Mouse (Mus musculus) megakaryocyte progenitor cell, adult 5-6 weeks (primary cell): ENCODE measurements around the gene Kri1. TPM values are rescaled to one million over a fixed set of nuclear protein-coding genes. Genes with fewer than 3 reads are reported as not detected.
"Not testable (repeated sequence)": the region's sequence is repeated elsewhere in the genome, so short reads cannot be mapped to it uniquely, and the experiment has no call there.

Experiments
- ATAC-seq: replicated peaks from 2 replicates; pipeline ENCODE4 v1.8.0; 2016; ENCODE audit warnings: mild to moderate bottlenecking, moderate TSS enrichment, inconsistent platforms; ENCODE audit not compliant: poor library complexity
- total RNA-seq, 2 experiments: library from RNA; stranded (forward) in 1 of 2; stranded (reverse) in 1 of 2; fragments of 157-497, 149-512 nt in 1 of 2; fragments of 200-1000 nt in 1 of 2; gene quantifications; 2 replicates each; pipeline versions ENCODE4 v1.2.3 to v1.2.4; 2015 to 2017

The Kri1 gene
- total RNA-seq, 2 experiments from 2014 or later = 38.8 to 83.1 TPM

DNA sequence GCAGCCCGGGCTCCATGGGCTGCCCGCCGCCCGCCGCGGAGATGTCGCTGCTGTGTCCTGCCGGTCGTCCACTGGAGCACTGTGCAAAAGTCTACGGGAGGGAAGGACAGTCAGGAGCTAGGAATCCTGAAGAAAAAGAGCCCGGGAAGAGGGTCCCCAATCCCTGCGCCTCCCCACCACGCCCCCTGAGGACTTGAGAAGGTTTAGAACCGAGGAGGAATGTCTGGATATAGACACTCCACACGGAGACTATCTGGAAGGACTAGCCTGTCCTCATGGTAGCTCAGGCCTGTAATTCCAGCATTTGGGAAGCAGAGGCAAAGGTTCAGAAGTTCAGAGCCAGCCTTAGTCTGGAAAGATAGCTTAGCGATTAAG is 42.7 kb downstream of the Kri1 start:
- no peak for ATAC-seq

DNA sequence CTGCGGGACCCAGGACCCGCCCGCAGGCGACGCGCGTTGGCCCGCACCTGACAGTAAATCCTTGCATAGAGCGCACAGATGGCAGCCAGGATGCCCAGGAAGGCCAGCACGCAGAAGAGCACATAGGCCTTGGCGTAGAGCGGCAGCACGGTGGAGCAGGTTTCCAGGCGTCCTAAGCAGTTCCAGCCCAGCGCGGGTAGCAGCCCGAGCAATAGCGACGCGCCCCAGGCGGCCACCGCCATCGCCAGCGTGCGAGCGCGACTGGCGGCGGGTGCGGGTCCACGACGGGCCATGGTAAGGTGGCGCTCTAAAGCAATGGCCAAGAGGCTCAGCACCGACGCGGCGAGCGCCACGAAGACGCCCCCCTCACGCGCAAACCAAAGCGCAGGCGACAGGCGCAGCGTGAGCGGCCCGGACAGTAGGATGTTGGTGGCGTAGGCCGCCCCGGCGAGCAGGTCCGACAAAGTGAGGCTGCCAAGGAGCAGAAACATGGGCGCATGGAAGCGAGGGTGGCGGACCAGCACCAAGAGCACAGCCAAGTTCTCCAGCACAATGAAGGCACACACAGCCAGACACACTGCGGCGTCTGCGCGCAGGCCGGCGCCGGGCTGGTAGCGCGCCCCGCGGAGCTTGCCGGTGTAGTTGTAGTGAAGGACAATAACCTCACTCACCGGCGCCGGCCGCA is 43.2 kb downstream of the Kri1 start:
- 0 out of 2 replicates have a peak, but pooled peaks have one; percentile 9 for ATAC-seq

DNA sequence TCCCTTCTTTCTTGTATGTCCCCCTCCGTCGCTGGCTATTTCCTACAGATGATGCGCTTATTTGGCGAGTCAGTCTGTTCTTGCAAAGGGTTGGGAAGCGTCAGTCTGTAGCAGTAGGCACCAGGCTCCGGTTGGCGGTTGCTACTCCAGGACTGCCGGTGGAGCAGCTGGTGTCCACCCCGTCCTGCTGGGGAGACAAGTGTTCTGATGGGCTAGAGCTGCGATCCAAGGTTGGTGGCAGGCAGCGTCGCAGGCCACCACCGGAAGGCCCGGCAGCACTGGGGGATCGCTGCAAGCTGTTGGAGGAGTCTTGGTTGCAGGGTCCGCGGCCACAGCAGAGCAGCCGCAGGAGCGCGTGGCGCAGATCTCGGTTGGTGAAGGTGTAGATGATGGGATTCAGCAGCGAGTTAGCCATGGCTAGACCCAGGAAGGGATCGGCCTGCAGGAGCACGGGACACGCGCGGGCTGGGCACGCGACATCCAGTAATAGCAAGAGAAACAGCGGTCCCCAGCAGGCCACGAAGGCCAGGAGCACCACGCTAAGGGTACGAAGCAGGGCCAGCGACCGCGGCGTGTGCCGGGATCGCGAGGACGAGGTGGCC is 43.8 kb downstream of the Kri1 start:
- ATAC-seq = no peak

DNA sequence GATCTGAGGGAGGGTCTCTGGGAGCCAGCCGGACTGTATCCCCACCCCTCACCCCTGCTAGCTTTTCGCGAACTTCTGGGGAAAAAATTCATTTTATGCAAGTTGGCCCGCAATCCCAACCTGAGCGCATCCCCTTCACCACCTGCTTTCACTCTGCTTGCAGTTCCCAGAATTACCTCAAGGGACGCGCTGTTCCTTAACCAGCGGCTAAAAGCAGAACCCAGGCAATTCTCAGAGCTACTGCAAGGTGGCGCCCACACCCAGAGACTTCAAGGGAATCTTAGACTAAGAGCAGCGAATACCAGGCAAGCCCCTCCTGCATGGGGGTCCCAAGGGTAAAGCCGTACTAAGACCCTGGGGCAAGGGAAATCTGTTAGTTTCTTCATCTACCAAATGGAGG is 46.4 kb downstream of the Kri1 start:
- ATAC-seq = peak; percentile 70

DNA sequence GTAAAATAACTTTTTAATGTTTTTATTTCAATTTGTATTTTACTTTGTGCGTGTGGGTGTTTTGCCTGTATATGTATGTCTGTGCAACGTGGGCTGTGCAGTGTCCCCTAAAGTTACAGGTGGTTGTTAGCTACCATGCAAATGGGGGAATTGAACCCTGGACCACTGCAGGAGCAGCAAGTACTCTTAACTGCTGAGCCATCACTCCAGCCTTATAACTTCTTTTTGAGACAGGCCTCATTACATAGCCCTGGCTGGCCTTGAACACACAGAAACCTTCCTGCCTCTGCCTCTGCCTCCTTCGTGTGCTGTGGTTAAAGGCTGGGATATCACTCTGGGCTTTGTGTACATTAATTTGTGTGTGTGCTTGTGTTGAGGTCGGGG is 48.3 kb downstream of the Kri1 start:
- ATAC-seq = no peak

DNA sequence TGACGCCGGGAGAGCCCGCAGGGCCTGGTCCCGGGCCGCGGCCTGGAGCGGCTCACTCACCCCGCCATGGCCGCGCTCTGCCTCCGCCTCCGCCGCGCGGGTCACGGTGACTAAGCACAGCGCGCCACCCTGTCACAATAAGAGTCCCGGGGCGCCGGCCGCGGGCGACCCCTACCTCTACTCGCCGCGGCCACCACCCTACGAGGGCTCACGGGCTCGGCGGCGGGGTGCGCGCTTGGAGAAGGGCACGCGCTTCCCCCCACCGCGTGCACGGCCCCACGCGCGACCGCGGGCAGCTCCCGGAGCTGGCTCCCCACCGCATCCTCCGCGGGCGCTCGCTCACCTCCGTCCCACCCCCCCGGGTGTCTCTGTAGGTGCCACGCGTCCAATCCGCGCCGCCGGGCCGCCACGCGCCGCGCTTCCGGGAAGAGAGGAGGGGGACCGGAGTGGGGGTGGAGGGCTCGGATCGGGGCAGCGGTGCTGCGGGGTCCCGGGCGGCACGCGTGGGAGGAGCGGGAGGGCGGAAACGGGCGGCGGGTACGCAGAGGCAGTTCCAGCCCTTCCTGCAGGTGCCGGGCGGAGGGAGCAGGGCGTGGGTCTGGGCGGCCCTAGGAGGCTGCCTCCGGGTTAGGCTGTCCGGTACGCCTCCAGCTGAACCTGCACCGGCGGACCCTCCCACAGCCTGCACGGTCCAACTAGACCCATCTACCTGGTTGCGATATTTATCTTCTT is 48.9 kb downstream of the Kri1 start, which contains the start of gene Keap1:
Gene Keap1 (minus strand): TSS at position 629 of the 732 bp plus-strand sequence.
- ATAC-seq = peak; percentile 52

DNA sequence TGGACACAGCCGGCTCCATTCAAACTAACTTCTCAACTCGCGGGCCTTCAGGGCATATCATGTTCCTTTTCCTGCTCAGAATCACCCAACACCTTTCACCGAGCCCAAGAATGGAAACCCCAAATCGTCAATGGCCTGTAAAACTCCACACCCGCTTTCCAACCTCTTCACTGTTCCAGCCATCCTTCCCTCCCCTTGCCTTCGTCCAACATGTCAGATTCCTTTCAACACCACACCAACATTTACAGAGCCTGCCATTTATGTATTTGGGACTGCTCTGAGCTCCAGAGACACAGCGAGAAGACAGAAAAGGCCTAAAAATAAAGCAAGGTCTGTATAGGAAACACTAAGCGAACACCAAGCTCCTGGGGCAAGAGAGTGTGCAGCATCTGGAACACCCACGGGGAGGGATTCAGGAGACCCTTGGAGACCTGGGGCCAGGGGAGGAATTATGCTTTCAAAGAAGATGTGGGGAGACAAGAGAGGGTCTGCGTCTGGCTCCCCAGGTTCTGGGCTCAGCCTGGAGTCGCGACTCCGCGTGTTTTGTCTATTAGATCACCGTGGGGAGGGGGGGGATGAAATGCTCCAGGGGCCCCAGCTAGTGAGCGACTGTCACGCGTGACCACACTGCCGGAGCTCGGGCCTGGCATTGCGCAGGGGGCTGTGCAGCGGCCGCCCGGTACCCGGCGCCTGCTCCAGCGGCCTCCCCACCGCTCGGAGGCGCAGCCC is 49.6 kb downstream of the Kri1 start:
- ATAC-seq = no peak

DNA sequence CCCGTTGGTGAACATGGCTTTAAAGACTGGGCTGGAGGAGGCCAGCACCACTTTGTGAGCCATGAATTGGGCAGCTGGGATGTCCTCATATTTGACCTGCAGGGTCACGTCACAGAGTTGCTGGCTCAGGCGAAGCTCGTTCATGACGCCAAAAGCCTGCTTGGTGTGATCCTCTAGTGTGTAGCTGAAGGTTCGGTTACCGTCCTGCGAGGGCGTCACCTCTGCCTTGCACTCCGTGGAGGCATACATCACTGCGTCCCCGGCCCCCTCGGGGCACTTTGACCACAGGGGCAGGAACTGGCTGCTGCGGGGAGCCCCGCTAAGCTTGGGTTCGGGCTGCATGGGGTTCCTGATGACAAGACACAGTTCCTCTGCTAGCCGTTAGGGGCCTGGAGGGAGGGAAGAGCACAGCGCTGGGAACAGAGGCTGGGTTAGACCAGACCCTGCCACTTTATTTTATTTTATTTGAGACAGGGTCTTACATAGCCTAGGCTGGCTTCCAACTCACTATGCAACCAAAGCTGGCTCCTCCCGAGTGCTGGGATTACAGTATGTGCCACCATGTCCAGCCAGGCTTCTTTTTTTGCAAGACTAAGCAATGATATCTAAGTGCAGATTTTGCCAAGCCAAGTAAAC is 50.3 kb downstream of the Kri1 start:
- peak; percentile 66 for ATAC-seq

DNA sequence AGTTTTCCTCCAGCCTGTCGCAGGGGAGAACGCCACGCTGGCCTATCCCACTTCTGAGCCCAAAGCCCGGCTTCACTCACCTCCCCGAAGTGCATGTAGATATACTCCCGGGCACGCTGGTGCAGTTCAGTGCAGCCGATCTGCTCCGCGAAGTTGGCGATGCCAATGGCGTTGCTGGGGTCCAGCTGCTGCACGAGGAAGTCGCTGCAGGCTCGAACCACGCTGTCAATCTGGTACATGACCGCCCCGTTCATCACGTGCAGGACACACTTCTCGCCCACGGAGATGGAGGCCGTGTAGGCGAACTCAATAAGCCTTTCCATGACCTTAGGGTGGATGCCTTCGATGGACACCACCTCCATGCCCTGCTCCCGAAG is 50.8 kb downstream of the Kri1 start:
- ATAC-seq = no peak

DNA sequence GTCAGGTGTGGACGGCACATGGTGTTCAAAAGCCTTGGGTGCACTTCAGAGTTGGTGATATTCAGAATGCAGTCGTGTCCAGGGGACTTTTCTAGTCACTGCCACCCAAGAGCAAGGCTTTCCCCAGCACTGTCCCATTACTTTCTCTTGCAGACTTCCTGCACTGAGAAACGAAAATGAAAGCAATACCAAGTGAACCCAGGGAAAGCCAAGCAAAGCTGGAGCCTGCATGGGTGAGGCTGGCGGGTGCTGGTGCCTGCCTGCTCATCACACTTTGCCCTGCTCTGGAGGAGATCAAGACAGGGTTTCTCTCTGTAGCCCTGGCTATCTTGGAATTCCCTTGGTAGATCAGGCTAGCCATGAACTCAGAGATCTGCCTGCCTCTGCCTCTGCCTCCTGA is 52.4 kb downstream of the Kri1 start:
- 0 out of 2 replicates have a peak, but pooled peaks have one; percentile 10 for ATAC-seq

DNA sequence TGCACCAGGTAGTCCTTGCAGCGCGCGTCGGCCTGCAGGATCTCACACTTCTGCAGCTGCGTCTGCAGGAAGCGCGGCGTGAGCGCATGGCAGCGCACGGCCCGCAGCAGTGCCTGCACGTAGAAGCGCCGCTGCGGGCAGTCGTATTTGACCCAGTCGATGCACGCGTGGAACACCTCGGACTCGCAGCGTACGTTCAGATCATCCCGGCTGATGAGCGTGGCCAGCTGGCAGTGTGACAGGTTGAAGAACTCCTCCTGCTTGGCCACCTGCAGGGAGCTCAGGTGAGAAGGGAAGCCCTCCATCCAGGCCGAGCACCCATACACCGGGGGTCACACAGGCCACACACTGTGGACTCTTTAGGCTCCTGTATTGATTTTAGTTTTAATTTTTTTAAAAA is 54.0 kb downstream of the Kri1 start:
- no peak for ATAC-seq

DNA sequence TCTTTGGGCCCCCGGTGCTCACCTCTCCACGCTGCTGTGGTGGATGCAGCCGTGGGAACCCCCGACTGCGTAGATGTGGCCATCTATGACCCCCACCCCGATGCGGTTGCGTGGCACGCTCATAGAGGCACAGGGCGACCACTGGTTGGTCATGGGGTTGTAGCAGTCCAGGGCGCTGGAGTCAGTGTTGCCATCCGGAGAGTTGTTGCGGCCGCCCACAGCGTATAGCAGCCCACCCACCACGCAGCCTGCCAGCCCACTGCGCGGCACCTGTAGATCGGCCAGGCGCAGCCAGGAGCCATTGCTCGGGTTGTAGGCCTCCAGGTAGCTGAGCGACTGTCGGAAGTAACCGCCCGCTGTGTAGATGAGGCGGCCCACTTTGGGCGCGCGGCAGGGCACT is 54.4 kb downstream of the Kri1 start:
- no peak for ATAC-seq

DNA sequence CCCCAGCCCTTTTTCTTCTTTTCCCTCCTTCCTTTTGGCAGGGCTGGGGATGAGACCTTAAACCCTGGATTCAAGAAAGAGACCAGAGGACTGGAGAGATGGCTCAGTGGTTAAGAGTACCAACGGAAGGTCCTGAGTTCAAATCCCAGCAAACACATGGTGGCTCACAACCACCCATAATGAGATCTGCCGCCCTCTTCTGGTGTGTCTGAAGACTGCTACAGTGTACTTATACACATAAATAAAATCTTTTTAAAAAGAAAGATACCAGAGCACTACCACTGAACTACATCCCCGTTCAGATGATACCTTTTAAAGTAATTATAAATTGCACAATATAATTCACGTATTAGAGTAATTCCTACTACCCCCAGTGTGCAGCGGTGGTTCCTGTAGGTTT is 54.9 kb downstream of the Kri1 start:
- ATAC-seq = no peak

DNA sequence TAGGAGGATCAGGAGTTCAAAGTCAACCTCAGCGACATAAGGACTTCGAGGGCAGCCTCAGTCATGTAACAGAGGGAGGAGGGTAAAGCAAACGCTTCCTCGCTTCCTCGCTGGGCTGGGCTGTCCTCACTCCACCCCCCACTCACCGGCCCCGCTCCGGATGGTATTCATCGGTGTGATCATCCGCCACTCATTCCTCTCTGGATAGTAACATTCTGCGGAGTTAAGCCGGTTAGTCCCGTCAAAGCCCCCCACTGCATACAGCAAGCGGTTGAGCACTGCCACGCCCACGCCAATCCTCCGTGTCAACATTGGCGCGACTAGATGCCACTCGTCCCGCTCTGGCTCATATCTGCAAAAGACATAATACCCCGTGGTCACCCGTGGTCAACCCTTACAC is 56.2 kb downstream of the Kri1 start:
- no peak for ATAC-seq

DNA sequence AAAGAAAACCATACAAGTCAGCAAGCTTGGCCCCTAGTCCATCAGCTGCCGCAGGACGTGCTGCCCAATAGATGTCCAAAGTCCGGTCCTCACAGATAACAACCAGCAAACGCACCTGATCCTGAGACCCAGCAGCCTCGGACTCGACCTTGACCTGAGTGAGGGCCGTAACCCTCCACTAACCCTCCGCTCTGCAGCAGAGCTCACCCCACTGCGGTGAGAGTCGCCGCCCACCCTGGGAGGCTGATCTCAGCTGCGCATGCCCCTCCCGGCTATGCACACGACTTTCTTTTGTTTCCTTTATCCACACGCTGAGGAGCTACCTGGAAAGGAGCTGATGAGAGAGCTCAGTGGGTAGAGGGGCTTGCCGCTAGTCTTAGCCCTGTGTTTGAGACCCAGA is 60.4 kb downstream of the Kri1 start:
- ATAC-seq = peak; percentile 63

DNA sequence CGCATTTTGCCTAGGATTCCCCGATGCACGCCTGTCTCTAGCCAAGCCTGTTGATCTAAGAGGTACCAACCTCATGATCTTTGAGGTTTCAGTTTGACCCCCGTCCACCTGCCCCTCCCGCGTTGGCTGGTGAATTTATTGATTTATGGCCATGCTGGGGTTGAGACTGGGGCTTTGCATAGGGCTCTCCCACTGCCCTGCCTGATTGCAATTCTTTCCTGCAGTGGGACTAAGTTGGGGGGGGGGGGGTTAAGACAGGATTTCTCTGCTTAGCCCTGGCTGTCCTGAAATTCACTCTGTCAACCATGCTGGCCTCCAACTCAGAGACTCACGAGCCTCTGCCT is 62.4 kb downstream of the Kri1 start:
- no peak for ATAC-seq

DNA sequence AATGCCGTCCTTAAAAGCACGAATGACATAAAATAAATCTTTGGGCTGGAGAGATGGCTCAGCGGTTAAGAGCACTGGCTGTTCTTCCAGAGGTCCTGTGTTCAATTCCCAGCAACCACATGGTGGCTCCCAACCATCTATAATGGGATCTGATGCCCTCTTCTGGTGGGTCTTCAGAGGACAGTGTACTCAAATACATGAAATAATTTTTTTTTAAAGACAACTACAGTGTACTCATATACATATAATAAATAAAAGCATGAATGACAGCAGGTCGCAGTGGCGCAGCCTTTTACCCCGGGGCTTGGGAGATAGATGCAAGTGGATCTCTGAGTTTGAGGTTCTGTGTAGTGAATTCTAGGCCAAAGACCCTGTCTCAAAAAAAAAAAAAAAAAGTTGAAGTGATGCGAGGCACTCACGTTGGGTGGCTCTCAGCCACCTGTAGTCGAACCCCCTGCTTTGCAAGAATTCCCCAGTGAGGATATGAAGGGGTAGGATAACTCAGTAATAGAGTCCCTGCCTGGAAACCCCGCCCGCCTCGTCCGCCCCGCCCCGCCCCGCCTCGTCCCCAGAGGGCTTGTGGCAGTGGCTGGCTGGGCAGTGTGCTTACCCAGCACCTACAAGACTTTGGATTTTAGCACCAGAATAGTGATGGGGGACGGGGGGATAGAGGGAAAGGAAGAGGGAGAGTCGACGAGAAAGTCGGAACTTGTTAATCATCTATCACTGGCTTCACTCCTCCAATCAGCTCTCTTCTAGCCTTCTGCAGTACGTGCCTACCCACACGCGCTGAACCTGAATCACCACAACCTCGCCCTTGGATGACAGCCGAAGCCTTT is 63.0 kb downstream of the Kri1 start:
- ATAC-seq = no peak

DNA sequence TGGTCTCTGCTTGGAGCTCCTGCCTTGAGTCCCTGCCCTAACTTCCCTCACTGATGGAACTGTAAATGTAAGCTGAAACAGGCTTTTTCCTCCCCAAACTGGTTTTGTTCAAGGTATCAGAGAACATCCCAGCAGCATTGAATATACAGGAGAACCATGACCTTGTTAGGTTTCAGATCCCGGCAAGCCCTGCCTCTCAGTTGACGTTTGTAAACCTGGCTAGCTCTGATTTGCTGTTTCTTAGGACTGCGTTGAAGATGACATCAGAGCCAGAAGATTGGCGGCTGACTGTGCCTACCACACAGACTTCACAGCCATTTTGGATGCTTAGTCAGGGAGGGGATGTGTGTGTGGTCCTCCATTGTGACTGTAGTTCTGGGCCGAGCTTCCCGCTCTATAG is 63.9 kb downstream of the Kri1 start:
- ATAC-seq = no peak

DNA sequence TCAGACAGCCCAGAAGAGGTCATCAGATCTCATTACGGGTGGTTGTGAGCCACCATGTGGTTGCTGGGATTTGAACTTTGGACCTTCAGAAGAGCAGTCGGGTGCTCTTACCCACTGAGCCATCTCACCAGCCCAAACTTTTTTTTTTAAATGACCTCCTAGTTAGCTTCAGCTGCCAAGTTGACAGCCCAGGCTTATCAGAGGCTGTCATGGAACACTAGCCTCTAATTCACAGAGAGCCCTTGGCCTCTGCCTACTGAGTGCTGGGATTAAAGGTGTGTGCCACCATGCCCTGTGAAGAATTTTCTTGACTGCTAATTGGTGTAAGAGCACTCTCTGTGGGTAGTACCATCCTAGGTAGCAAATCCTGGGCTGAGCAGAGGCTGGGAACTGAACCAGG is 64.3 kb downstream of the Kri1 start:
- ATAC-seq = not testable (repeated sequence)
